Mouse (Mus musculus): ENCODE measurements around the gene Krt14. TPM values are rescaled to one million over a fixed set of nuclear protein-coding genes. Genes with fewer than 3 reads are reported as not detected.

The Krt14 gene
- total and polyA plus RNA-seq, 2 experiments from 2014 or later: 0.54 to 9.5 TPM

DNA sequence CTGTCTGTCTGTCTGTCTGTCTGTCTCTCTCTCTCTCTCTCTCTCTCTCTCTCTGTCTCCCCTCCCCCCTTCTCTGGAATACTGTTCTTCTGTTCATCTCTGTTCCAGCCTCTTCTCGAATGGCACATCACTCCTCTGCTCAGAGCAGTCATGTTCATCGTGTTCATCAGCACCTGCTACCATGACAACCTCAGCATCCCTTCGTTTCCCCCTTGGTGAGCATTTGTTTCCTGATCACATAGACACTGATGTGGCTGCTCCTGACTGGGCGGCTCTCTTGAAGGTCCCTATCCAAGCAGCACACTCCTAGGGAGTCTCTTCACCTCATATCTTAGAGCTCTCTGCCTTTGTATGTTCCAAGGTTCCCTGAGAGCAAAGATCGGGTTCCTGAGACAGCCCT is 29.0 kb downstream of the Krt14 start:
- DNase-seq (ENCODE audit: low spot score) (no peak), ATAC-seq (ENCODE audit: low FRiP score) (no peak)
- 55% methylated on average over 5 of the region's 5 CpGs for WGBS
- Histone ChIP-seq H3K4me1 (ENCODE audit: insufficient read depth, low read length) (no peaks in the 10 kb centered on the region), H3K27me3 (ENCODE audit: insufficient read depth, low read length) (no peaks in the 10 kb centered on the region), H3K9me3 (ENCODE audit: low read length) (no peaks in the 10 kb centered on the region), H3K4me3 (ENCODE audit: low read depth, low read length) (no peak overlapping the region), H3K36me3 (ENCODE audit: insufficient read depth, low read length) (no peaks in the 10 kb centered on the region), H3K27ac (ENCODE audit: low read depth, low read length) (no peak overlapping the region), H3K4me2 (ENCODE audit: low read depth, low read length, poor library complexity, severe bottlenecking) (no peak overlapping the region), H3K9ac (replicated peaks; ENCODE audit: low read length, poor library complexity, severe bottlenecking) (no peak overlapping the region)
- TF ChIP-seq CTCF (IDR thresholded peaks at IDR 0.05): no peak

DNA sequence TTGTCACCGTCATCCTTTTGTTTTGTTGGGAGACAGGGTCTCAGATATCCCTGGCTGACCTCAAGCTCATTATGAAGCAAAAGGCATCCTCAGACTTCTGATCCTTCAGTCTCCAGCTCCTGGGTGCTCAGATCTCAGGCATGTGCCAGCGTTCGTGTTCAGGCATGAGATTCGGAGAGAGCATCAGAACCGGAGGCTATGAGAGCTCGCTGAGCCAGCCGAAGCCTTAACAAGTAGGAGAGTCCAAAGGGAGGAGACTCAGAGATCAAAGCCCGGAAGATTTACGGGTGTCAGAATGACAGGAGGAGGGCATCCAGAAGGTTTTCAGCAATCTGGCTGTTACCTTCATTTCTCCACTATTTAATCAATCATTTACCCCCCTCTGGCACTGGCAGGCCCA is 30.6 kb downstream of the Krt14 start:
- H3K9ac ChIP-seq (replicated peaks; ENCODE audit: low read length, poor library complexity, severe bottlenecking): no peak overlapping the region

GRCm38 (mm10) chr11:100168765-100169762 is 38.3 kb downstream of the Krt14 start:
- no peaks in the 10 kb centered on the region for H3K36me3 ChIP-seq (ENCODE audit: insufficient read depth, low read length)
- no peak overlapping the region for H3K4me2 ChIP-seq (ENCODE audit: low read depth, low read length, poor library complexity, severe bottlenecking)
- DNase-seq (ENCODE audit: low spot score): peak; percentile 73
- ATAC-seq (ENCODE audit: low FRiP score): 0 out of 2 replicates have a peak, but pooled peaks have one; percentile 34
- no peak overlapping the region for H3K9ac ChIP-seq (replicated peaks; ENCODE audit: low read length, poor library complexity, severe bottlenecking)
- peak; percentile 79 for TF ChIP-seq CTCF (IDR thresholded peaks at IDR 0.05)
- no peak overlapping the region for H3K27ac ChIP-seq (ENCODE audit: low read depth, low read length)
- H3K9me3 ChIP-seq (ENCODE audit: low read length): no peaks in the 10 kb centered on the region
- H3K4me3 ChIP-seq (ENCODE audit: low read depth, low read length): no peak overlapping the region
- no peaks in the 10 kb centered on the region for H3K4me1 ChIP-seq (ENCODE audit: insufficient read depth, low read length)
- WGBS: 34% methylated on average over 14 of the region's 14 CpGs
- H3K27me3 ChIP-seq (ENCODE audit: insufficient read depth, low read length): no peaks in the 10 kb centered on the region

More for the DNA sequence above, 30.6 kb downstream of the Krt14 start:
- Histone ChIP-seq H3K4me1 (ENCODE audit: insufficient read depth, low read length) (no peaks in the 10 kb centered on the region), H3K4me3 (ENCODE audit: low read depth, low read length) (no peak overlapping the region), H3K4me2 (ENCODE audit: low read depth, low read length, poor library complexity, severe bottlenecking) (no peak overlapping the region), H3K9me3 (ENCODE audit: low read length) (no peaks in the 10 kb centered on the region), H3K27ac (ENCODE audit: low read depth, low read length) (no peak overlapping the region), H3K27me3 (ENCODE audit: insufficient read depth, low read length) (no peaks in the 10 kb centered on the region), H3K36me3 (ENCODE audit: insufficient read depth, low read length) (no peaks in the 10 kb centered on the region)
- no peak for DNase-seq (ENCODE audit: low spot score)
- no peak for TF ChIP-seq CTCF (IDR thresholded peaks at IDR 0.05)
- WGBS: 66% methylated on average over 9 of the region's 9 CpGs
- ATAC-seq (ENCODE audit: low FRiP score): no peak

DNA sequence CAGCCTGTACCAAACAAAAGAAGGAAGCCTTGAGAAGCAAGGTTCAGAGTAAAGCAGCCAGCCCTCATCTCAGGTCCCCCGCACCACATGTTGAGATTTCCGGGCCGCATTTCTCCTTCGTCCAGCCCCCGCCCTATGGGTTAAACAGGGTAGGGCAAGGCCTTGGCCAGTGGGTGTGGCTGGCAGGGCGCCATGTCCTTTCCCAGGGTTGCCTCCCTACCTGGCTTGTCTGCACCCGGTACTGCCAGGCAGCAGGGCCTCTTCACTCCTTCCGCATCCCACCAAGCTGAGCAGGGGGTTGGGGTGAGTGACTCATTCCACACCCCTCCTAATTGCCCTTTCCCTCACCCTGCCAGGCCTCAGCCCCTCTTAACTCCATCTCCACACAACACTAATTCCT is 39.3 kb downstream of the Krt14 start:
- Histone ChIP-seq H3K4me3 (ENCODE audit: low read depth, low read length) (no peak overlapping the region), H3K9me3 (ENCODE audit: low read length) (no peaks in the 10 kb centered on the region), H3K27me3 (ENCODE audit: insufficient read depth, low read length) (no peaks in the 10 kb centered on the region), H3K4me2 (ENCODE audit: low read depth, low read length, poor library complexity, severe bottlenecking) (no peak overlapping the region), H3K4me1 (ENCODE audit: insufficient read depth, low read length) (no peaks in the 10 kb centered on the region), H3K9ac (replicated peaks; ENCODE audit: low read length, poor library complexity, severe bottlenecking) (no peak overlapping the region), H3K27ac (ENCODE audit: low read depth, low read length) (no peak overlapping the region), H3K36me3 (ENCODE audit: insufficient read depth, low read length) (no peaks in the 10 kb centered on the region)
- no peak for DNase-seq (ENCODE audit: low spot score)
- no peak for TF ChIP-seq CTCF (IDR thresholded peaks at IDR 0.05)
- ATAC-seq (ENCODE audit: low FRiP score): no peak
- 89% methylated on average over 8 of the region's 8 CpGs for WGBS

DNA sequence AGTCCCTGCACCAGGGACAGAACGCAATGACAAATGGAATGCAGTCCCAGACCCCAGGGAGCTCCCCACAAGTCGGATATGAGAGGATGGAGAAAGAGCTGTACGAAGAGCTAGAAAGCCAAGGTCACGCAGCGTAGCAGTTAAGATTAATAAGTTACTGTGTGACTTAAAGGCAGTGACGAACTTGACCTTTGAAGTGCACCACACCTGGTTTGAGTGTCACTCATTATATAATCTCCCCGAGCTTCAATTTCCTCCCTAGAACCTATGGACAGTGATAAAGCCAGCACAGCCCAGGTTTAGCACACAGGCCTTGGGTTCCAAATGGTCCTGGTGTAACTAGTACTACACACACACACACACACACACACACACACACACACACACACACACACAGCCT is 43.0 kb downstream of the Krt14 start:
- Histone ChIP-seq H3K36me3 (ENCODE audit: insufficient read depth, low read length) (no peaks in the 10 kb centered on the region), H3K27ac (ENCODE audit: low read depth, low read length) (no peak overlapping the region), H3K4me1 (ENCODE audit: insufficient read depth, low read length) (no peaks in the 10 kb centered on the region), H3K27me3 (ENCODE audit: insufficient read depth, low read length) (no peaks in the 10 kb centered on the region), H3K4me3 (ENCODE audit: low read depth, low read length) (no peak overlapping the region), H3K4me2 (ENCODE audit: low read depth, low read length, poor library complexity, severe bottlenecking) (no peak overlapping the region), H3K9me3 (ENCODE audit: low read length) (no peaks in the 10 kb centered on the region), H3K9ac (replicated peaks; ENCODE audit: low read length, poor library complexity, severe bottlenecking) (no peak overlapping the region)
- no peak for TF ChIP-seq CTCF (IDR thresholded peaks at IDR 0.05)
- ATAC-seq (ENCODE audit: low FRiP score) (no peak), DNase-seq (ENCODE audit: low spot score) (no peak)
- WGBS: 76% methylated on average over 7 of the region's 7 CpGs

GRCm38 (mm10) chr11:100157908-100158477 is 49.4 kb downstream of the Krt14 start:
- Histone ChIP-seq H3K27me3 (ENCODE audit: insufficient read depth, low read length) (no peaks in the 10 kb centered on the region), H3K4me3 (ENCODE audit: low read depth, low read length) (no peak overlapping the region), H3K36me3 (ENCODE audit: insufficient read depth, low read length) (no peaks in the 10 kb centered on the region), H3K9me3 (ENCODE audit: low read length) (no peaks in the 10 kb centered on the region), H3K9ac (replicated peaks; ENCODE audit: low read length, poor library complexity, severe bottlenecking) (no peak overlapping the region), H3K4me1 (ENCODE audit: insufficient read depth, low read length) (no peaks in the 10 kb centered on the region), H3K27ac (ENCODE audit: low read depth, low read length) (no peak overlapping the region), H3K4me2 (ENCODE audit: low read depth, low read length, poor library complexity, severe bottlenecking) (no peak overlapping the region)
- ATAC-seq (ENCODE audit: low FRiP score): no peak
- WGBS: 71% methylated on average over 6 of the region's 6 CpGs
- DNase-seq (ENCODE audit: low spot score): no peak
- TF ChIP-seq CTCF (IDR thresholded peaks at IDR 0.05): no peak
